Mouse (Mus musculus): Measurements from ENCODE around the gene Car5b.

Car5b gene

DNA sequence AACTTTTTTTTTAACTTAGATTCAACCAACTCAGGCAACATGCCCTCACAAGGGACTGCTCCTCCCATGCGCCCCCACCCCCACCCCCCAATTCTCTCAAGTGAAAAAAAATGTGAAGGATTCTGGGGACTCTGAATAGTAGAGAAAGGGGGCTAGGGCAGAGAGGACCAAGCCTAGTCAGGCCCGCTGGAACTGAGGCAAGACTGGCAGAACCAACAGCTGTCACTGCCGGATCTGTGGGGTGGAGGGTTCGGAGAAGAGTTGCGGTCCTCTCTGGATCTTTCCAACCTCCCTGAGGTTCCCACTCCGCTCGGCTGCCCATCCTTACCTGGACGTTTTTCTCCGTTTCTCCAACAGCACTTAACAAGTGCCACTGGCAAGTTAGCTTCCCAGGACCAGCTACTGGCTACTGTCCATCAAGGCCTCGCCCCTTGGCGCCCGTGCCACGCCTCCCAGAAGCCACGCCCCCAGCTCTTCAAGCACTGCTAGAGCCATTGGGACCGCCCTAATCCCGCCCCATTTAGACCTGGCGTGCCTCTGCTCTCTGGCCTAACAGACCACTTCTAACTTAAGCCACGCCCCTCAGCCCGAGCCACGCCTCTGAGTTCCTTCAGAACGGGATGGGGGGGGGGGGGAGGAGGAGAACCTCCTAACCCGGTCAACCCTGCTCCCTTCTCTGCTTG lies at the start of gene Car5b:
Car5b (minus strand) TSS at position 391 of the 683 bp plus-strand sequence.
- peak; percentile 95 for DNase-seq

DNA sequence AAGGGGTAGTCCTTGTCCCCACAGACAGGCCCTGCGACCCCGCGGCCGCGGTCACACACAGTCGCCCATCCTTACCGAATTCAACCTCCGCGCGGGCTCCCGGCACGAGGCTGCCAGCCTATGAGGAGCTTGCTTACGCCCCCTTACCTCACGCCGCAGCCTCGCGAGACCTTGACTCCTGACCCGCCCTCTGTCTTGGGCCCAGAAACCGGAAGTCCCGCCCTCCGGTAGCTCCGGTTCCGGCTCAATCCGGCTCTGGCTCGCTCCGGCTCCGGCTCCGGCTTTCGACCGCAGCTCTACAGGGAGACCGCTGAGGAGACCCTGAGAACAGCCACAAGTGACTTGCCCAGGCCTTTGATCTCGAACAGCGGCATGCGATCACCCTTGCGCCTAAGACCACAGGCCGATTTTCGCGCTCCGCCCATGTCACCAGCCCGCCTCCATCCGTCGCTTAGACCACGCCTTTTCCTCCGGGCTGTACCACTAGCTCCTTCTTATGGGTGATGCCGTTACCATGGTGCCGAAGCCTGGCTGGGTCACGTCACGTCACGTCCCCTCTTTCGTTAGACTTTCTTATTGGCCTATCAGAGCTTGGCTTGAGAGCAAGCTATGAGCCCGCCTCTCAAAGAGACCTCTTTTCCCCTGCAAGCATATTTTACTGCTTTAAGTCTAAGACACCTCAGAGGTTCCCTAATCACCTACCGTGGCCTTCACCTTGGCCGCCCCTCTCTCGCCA lies 48.4 kb upstream of the Car5b start, which contains the start of gene Siah1b:
Siah1b (minus strand) TSS at position 454 of the 736 bp plus-strand sequence.
- DNase-seq = peak; percentile 95

DNA sequence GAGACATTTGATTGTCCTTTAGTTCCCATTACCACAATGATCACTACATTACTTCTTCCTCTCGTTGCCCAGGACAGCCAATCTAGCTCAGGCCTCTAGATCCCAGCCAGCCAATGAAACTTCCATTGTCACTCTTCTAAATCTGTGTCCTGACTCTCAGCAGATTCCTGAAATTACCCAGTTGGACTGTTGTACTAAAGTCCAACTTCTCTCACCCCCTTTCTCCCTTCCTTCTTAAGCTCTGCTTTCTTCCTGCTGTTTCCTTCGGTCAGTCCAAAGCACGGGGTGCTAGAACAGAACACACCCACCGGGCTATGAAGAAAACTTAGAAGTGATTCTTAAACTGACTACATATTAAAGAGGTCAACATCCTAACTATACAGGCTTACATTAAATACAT lies 41.2 kb upstream of the Car5b start:
- no peak for DNase-seq

DNA sequence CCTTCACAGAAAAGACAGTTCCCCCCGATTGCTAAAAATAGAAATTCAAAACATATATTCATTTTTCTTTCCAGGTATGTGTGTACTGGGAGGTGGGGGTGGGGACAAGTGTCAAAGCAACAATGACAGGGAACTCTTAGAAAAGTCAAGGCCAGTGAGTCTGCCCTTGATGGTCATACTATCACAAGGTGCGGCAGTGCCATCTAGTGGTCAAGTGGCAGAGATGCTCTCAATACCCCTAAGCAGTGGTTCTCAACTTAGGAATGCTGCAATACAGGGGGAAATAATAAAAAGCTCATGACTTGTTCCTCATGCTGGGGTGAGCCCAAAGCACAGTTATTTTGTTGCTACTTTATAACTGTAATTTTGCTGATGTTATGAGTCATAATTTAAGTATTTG lies 38.4 kb upstream of the Car5b start:
- DNase-seq = peak; percentile 85

DNA sequence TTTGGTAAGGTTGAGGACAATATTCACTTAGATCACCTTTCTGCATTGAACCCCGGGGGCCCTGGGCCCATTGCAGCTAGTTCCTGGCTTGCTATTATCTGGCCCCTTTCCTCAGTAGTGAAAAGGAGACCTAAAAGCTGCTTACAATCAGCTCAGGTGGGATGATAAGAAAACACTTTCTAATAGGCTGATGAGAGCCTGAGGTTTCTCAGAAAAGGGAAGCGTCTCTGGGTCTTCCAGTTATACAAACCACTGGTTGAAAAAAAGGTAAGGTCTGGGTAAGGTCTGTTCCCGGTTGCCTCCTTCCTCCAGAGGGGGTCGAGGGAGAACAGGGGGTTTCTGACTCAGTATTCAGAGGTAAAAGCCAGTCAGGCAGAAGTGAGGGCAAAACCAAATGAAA lies 31.3 kb upstream of the Car5b start:
- DNase-seq = no peak

DNA sequence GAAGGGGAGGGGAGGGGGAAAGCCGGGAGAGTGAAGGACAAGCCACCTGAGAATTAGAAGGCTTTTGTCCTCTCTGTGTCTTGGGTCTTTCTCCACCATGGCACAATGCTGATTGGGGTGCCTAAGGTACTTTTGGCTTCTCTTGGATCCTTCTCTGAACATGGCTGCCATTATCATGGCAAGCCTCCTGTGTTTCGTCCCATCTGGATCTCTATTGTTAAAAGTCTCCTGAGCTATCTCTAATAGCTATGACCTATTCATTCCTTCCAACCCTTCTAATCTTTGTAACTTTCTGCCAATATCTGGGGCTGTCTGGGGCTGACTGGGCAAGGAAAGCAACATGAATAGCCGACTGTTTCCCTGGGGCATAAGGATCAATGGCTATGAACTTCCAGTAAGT lies 30.7 kb upstream of the Car5b start:
- no peak for DNase-seq

- no peak for DNase-seq
Measured at GRCm38 (mm10) chrX:164055726-164056125, 27.9 kb upstream of the Car5b start.

- DNase-seq = no peak
Measured at GRCm38 (mm10) chrX:164046736-164047135, 18.9 kb upstream of the Car5b start.

GRCm38 (mm10) chrX:164042069-164042468 lies 14.3 kb upstream of the Car5b start:
- DNase-seq = no peak

DNA sequence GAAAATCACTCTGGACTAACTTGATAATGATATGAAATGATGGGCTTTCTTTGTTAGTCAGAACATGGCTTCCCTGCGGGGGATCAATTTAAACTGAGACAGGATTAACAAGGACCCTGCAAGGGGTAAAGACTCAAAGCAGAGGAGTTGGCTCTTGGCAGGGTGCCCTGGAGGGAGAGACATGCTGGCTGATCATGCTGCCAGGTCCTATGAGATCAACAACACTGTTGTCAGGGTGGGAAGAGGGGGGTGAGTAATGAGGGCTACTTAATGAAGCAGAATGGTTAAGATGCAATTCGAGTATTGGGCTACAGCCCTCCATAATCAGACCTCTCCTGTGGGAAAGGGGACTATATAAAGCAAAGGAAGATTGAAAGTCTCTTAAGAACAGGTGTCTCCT lies 11.1 kb upstream of the Car5b start:
- peak; percentile 36 for DNase-seq

DNA sequence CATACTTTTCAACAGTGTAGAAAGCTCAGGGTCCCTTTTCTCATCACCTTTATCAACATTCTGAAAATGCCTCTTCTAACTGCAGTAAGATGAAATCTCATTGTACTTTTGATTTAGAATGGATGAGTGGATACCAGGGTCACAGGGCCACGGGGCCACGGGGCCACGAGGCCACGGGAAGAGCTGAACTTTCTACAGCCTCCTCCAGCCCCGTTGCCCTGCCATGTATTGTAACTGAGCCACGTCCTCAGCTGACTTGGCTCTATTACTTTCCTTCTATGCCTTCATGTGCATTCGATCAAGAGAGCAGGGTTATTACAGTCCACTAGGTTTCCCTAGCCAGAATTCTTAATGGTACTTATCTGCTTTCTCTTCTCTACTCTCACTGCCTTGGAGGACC lies 8.1 kb upstream of the Car5b start:
- peak; percentile 23 for DNase-seq

DNA sequence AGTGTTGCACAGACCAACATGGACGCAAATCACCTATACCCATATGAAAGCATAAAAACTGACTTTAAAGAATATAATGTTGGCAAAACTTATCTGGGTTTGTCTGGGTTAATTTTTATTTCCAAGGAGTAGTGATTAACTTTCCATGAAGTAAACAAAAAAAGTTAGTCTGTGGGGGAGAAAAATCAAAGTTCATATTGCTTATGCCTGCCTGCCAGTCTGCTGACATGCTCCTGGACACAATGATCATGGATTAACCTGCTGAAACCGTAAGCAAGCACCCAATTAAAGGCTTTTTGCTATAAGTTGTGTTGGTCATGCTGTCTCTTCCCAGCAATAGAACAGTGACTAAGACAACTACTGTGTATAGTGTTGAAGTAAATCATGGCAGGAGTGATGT lies 7.6 kb upstream of the Car5b start:
- no peak for DNase-seq

DNA sequence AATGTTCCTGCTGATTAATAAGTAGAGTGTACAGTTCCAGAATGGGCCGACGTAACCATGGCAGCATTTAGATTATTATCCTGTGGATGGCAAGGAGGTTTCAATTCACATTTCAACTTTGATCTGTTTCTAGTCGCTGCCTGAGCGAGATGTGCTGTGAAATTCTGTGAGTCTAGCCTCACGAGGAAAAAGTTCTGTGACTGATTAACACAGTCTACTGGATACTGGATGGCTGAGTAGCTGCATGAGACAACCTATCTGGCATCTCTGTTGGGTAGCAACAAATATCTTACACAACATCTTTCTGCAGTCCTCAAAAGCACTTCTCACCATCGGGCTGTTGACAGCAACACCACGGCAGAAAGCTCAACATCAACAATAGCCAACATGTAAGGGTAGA lies 4.7 kb upstream of the Car5b start:
- no peak for DNase-seq

DNA sequence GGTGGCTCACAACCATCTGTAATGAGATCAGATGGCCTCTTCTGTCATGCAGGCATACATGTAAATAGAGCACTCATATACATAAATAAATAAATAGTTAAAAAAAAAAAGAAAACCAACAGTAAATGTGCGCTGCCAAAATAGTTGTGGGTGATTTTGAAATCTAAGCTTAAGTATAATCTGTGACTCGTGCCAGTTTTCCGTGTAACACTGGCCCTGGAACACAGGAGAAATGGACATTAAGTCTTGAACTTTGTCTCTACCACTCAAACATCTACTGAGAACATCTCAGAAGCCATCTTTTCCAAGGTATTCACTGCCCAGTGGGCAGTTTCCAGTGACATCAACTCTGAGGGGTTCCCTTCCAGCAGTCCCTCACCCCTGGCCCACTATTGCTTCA lies 12.2 kb downstream of the Car5b start:
- no peak for DNase-seq

GRCm38 (mm10) chrX:164014956-164015355 lies 12.8 kb downstream of the Car5b start:
- DNase-seq = no peak

DNA sequence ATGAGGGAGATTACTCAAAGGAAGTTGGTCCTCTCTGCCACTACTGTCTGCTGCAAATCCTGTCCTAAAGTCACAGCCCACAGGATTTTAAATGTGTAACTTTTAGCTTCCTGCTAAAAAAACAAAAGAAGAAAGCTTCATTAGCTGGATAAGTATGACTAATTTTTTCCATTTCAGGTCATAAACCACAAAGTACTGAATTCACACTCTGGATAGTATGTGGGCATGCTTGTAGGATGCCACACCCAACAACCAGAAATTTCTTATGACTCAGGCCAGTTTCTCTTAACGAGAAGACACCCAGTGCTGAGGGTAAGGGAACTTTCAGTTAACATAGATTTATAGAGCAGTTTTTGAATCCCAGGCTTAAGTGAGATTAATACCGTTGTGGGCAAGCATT lies 14.5 kb downstream of the Car5b start:
- DNase-seq = no peak

DNA sequence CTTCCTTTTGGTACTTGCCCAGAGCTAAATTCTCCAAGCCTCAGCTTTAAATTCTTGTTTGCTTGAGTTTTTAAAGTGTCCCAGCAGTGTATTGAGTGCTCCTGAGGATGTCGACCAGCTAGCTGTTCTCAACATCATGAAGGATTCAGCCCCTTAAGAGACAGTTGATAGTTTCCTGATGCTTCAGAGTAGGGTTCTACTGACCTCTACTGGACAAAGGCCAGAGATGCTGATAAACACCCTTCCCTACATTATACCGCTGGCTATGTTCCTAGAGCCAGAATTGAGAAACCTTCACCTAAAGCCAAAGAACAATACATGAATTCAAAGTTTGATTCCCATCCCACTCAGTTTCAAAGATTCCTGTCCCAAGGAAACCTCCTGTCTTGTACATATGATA lies 23.0 kb downstream of the Car5b start:
- DNase-seq = peak; percentile 26

GRCm38 (mm10) chrX:163999848-164000247 lies 27.9 kb downstream of the Car5b start:
- no peak for DNase-seq

DNA sequence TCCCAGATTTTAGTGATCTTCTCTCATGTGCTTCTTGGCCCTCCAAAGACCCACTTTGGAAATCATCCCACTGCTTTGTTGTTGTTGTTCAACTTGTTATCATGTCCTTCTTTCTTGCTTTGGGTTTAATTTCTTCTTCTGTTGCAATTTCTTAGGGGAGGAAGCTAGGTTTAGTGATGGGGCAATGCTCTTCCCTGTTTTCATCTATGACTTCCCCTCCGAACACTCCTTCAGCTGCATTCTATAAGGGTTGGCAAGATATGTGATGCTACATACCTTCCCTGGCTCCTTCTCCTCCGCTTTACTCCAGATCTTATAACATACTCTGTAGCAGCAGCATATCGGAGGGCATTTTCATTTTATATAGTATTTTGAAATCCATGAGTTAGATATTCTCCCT lies 31.0 kb downstream of the Car5b start:
- no peak for DNase-seq

DNA sequence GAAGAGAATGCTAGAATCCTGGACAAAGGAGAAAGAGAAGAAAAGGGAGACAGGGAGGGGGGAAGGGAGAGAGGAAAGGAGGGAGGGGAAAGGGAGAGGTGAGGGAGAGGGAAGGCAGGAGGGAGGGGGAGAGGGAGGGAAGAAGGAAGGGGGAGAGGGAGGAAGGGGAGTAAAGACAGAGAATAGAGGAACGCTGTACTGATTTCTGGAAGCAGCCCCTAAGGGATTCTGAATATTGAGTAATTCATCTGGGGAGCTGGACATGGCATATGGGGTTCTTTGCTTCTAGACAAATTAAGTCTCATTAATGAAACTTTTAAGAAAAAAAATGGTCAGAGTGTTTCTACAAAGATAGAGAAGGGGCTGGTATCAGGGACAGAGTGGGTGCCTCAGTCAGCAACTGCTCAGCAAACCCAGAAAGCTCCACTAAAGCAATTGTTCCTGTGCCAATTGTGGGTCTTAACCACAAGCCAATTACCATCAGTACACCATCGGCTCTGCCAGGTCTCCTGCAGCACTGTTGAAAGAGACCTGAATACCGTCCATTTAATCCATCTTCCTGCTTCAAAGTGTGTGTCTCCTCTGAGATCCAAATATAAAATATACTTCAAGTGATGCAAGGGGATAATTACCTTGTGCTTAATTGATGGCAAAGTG lies 40.0 kb downstream of the Car5b start:
- DNase-seq = no peak

GRCm38 (mm10) chrX:163982129-163982528 lies 45.7 kb downstream of the Car5b start:
- no peak for DNase-seq

DNA sequence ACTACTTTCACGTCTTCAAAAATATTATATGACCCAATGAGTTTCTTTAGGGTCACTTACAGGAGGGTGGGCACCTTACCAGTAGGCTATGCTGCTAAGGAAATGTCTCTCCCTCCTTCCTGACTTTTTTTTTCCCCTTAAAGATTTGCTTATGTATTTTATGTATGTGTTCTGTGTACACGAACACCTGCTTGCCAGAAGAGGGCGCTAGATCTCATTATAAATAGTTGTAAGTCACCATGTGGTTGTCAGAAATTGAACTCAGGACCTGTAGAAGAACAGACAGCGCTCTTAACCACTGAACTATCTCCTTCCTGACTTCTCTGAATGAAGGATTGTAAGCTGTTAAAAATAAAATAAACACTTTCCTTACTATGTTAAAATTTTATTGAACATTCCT lies 46.3 kb downstream of the Car5b start:
- DNase-seq = no peak

- no peak for DNase-seq
Measured at GRCm38 (mm10) chrX:163981092-163981491, 46.7 kb downstream of the Car5b start.

DNA sequence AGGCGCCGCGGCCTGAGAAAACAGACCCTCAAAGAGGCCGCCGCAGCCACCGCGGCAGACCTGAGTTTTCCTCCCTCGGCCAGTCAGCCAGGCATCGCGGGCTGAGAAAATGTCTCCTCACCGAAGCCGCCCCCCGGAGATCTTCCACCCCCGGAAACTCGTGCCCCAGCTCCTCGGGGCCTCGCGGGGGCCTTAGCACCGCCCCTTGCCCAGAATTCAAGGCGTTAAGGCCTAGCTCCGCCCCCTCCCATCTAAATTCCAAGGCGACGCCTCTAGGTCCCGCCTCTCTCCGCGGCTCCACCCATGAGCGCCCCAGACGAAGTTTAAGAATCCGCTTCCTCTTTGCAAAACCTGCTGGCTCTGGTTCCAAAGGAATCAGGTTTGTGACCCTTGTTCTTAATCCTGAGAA lies 69.3 kb downstream of the Car5b start, which contains the start of gene Zrsr2:
Zrsr2 (minus strand) TSS at position 195 of the 409 bp plus-strand sequence.
- DNase-seq = peak; percentile 93
